Mouse (Mus musculus) erythroblast, embryonic 14.5 days (primary cell): ENCODE data around the gene Gm21294.
"Not testable (repeated sequence)": the region's sequence is repeated elsewhere in the genome, so short reads cannot be mapped to it uniquely, and the experiment has no call there.

ENCODE experiments used
- GATA1 ChIP-seq: IDR thresholded peaks from 2 replicates; pipeline ENCODE4 v1.6.1; 2012; ENCODE audit warnings: low read length, inconsistent platforms, mixed read lengths
- TAL1 ChIP-seq: IDR thresholded peaks from 3 replicates; pipeline ENCODE4 v1.6.1; 2012; ENCODE audit warnings: low read length, inconsistent platforms, mixed read lengths

DNA sequence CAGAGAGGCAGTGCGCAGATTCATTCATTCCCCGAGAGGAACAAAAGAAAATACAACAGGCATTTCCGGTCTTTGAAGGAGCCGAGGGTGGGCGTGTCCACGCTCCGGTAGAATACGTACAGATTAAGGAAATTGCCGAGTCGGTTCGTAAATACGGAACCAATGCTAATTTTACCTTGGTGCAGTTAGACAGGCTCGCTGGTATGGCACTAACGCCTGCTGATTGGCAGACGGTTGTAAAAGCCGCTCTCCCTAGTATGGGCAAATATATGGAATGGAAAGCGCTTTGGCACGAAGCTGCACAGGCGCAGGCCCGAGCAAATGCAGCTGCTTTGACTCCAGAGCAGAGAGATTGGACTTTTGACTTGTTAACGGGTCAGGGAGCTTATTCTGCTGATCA, 73.6 kb downstream of the Gm21294 start:
- TF ChIP-seq GATA1, TAL1: not testable (repeated sequence)
